Mouse (Mus musculus) midbrain, embryonic 13.5 days (tissue): ENCODE measurements around the gene Lrrc8a. TPM values are rescaled to one million over a fixed set of nuclear protein-coding genes. Genes with fewer than 3 reads are reported as not detected.

Experiments
- ATAC-seq: fragments of 200-750 bp; cut with Nextera tagmentation; 2 replicates; pipeline ENCODE4 v1.8.0; 2017; ENCODE audit warnings: mild to moderate bottlenecking, moderate TSS enrichment, moderate library complexity
- H3K27ac ChIP-seq: fragments of 300-500 bp; sonication (generic); 2 replicates; pipeline ENCODE4 v1.5.1; 2015; ENCODE audit warnings: inconsistent platforms, mild to moderate bottlenecking, moderate library complexity
- H3K27me3 ChIP-seq: fragments of 300-500 bp; sonication (generic); 2 replicates; pipeline ENCODE4 v1.6.1; 2015; ENCODE audit warnings: mild to moderate bottlenecking, inconsistent platforms
- H3K36me3 ChIP-seq: fragments of 300-500 bp; sonication (generic); 2 replicates; pipeline ENCODE4 v1.6.1; 2015; ENCODE audit warnings: mild to moderate bottlenecking, inconsistent platforms
- H3K4me1 ChIP-seq: fragments of 300-500 bp; sonication (generic); replicated peaks from 2 replicates; pipeline ENCODE4 v1.6.1; 2015; ENCODE audit warnings: inconsistent platforms
- H3K4me2 ChIP-seq: fragments of 300-500 bp; sonication (generic); replicated peaks from 2 replicates; pipeline ENCODE4 v1.6.1; 2015; ENCODE audit warnings: moderate library complexity, mild to moderate bottlenecking, inconsistent platforms
- H3K4me3 ChIP-seq: fragments of 300-500 bp; sonication (generic); replicated peaks from 2 replicates; pipeline ENCODE4 v1.5.1; 2015; ENCODE audit warnings: mild to moderate bottlenecking, inconsistent platforms
- H3K9ac ChIP-seq: fragments of 300-500 bp; sonication (generic); replicated peaks from 2 replicates; pipeline ENCODE4 v1.6.1; 2015; ENCODE audit warnings: mild to moderate bottlenecking, inconsistent platforms
- H3K9me3 ChIP-seq: fragments of 300-500 bp; sonication (generic); 2 replicates; pipeline ENCODE4 v1.6.1; 2016; ENCODE audit warnings: mild to moderate bottlenecking, inconsistent platforms
- WGBS: fragments of 180-500 bp; shearing (Covaris S2); methylation state at CpG from one replicate; pipeline ENCODE4 v1.1.7; 2015; 5-methylcytosine and 5-hydroxymethylcytosine counted together
- polyA plus RNA-seq: library from polyadenylated mRNA; unstranded; fragments of >200 nt; fragmentation: Nextera tagmentation; extraction: Ambion mirVana; gene quantifications from 2 replicates; pipeline ENCODE4 v1.2.1, GENCODE M21; 2015

The Lrrc8a gene
- polyA plus RNA-seq, 1 experiment from 2014 or later = 61.6 TPM

- Histone ChIP-seq H3K4me1 (peaks cover 26% of the 10 kb centered on the region), H3K9ac (peak overlapping the region; percentile 89), H3K27ac (peak overlapping the region; percentile 66; the same call in 1 of the 2 replicates), H3K4me3 (peak overlapping the region; percentile 91), H3K4me2 (peak overlapping the region; percentile 83), H3K9me3 (no peaks in the 10 kb centered on the region), H3K36me3 (peaks cover 27% of the 10 kb centered on the region), H3K27me3 (no peaks in the 10 kb centered on the region)
- no peak for ATAC-seq
- WGBS = 0% methylated on average over 10 of the region's 10 CpGs
Measured at GRCm38 (mm10) chr2:30287027-30287373, 49.5 kb downstream of the Lrrc8a start.

- Histone ChIP-seq H3K9me3 (no peaks in the 10 kb centered on the region), H3K4me2 (no peak overlapping the region), H3K4me1 (no peaks in the 10 kb centered on the region), H3K4me3 (no peak overlapping the region), H3K27me3 (no peaks in the 10 kb centered on the region), H3K27ac (no peak overlapping the region), H3K9ac (no peak overlapping the region), H3K36me3 (peaks cover 76% of the 10 kb centered on the region)
- no peak for ATAC-seq
- 82% methylated on average over 3 of the region's 3 CpGs for WGBS
Measured at GRCm38 (mm10) chr2:30299525-30299924, 62.0 kb downstream of the Lrrc8a start.

- Histone ChIP-seq H3K27ac (no peak overlapping the region), H3K4me3 (no peak overlapping the region), H3K27me3 (no peaks in the 10 kb centered on the region), H3K4me1 (no peaks in the 10 kb centered on the region), H3K9ac (no peak overlapping the region), H3K4me2 (no peak overlapping the region), H3K9me3 (no peaks in the 10 kb centered on the region), H3K36me3 (peaks cover 80% of the 10 kb centered on the region)
- no peak for ATAC-seq
- WGBS = 88% methylated on average over 5 of the region's 5 CpGs
Measured at GRCm38 (mm10) chr2:30299966-30300365, 62.5 kb downstream of the Lrrc8a start.

- Histone ChIP-seq H3K9ac (no peak overlapping the region), H3K36me3 (peaks cover 98% of the 10 kb centered on the region), H3K4me2 (no peak overlapping the region), H3K4me3 (no peak overlapping the region), H3K27me3 (no peaks in the 10 kb centered on the region), H3K4me1 (no peaks in the 10 kb centered on the region), H3K27ac (no peak overlapping the region), H3K9me3 (no peaks in the 10 kb centered on the region)
- WGBS = 95% methylated on average over 7 of the region's 7 CpGs
- no peak for ATAC-seq
Measured at GRCm38 (mm10) chr2:30306087-30306486, 68.6 kb downstream of the Lrrc8a start.

- H3K36me3 ChIP-seq = peaks cover 96% of the 10 kb centered on the region
- no peak overlapping the region for H3K9ac ChIP-seq
- H3K9me3 ChIP-seq = no peaks in the 10 kb centered on the region
- no peak overlapping the region for H3K4me3 ChIP-seq
- ATAC-seq = no peak
- no peaks in the 10 kb centered on the region for H3K27me3 ChIP-seq
- no peak overlapping the region for H3K27ac ChIP-seq
- H3K4me2 ChIP-seq = no peak overlapping the region
- WGBS = 92% methylated on average over 3 of the region's 3 CpGs
- H3K4me1 ChIP-seq = no peaks in the 10 kb centered on the region
Measured at GRCm38 (mm10) chr2:30309351-30309750, 71.8 kb downstream of the Lrrc8a start.

- Histone ChIP-seq H3K27me3 (no peaks in the 10 kb centered on the region), H3K9me3 (no peaks in the 10 kb centered on the region), H3K4me1 (no peaks in the 10 kb centered on the region), H3K27ac (no peak overlapping the region), H3K4me3 (no peak overlapping the region), H3K4me2 (no peak overlapping the region), H3K9ac (no peak overlapping the region), H3K36me3 (peaks cover 96% of the 10 kb centered on the region)
- no peak for ATAC-seq
- 92% methylated on average over 2 of the region's 2 CpGs for WGBS
Measured at GRCm38 (mm10) chr2:30311481-30311880, 74.0 kb downstream of the Lrrc8a start.

Other genes starting within 250 kb of the Lrrc8a start
- 59.6 and 62.3 TPM in 2 replicates for gene Wdr34, start 188.8 kb upstream of the Lrrc8a start, polyA plus RNA-seq
- gene Set, start 180.3 kb upstream of the Lrrc8a start, polyA plus RNA-seq = 448 and 482 TPM in 2 replicates
- gene Pkn3, start 160.0 kb upstream of the Lrrc8a start, polyA plus RNA-seq = 2.8 and 3.8 TPM in 2 replicates
- 18.9 and 19.0 TPM in 2 replicates for gene Zdhhc12, start 144.1 kb upstream of the Lrrc8a start, polyA plus RNA-seq
- gene Zer1, start 113.1 kb upstream of the Lrrc8a start, polyA plus RNA-seq = 14.4 and 15.1 TPM in 2 replicates
- gene Tbc1d13, start 104.0 kb upstream of the Lrrc8a start, polyA plus RNA-seq = 12.5 and 13.2 TPM in 2 replicates
- 12.1 and 13.8 TPM in 2 replicates for gene Endog, start 66.2 kb upstream of the Lrrc8a start, polyA plus RNA-seq
- gene Spout1, start 59.3 kb upstream of the Lrrc8a start, polyA plus RNA-seq = 59.9 and 60.0 TPM in 2 replicates
- gene Kyat1, start 31.9 kb upstream of the Lrrc8a start, polyA plus RNA-seq = 15.9 and 16.8 TPM in 2 replicates
- 0.39 and 0.40 TPM in 2 replicates for gene Gm28035, start 2.9 kb downstream of the Lrrc8a start, polyA plus RNA-seq
- gene Phyhd1, start 28.5 kb downstream of the Lrrc8a start, polyA plus RNA-seq = 5.7 and 7.7 TPM in 2 replicates
- gene Gm28038, start 43.3 kb downstream of the Lrrc8a start, polyA plus RNA-seq = not detected in 2 replicates
- 30.6 and 32.3 TPM in 2 replicates for gene Dolk, start 48.6 kb downstream of the Lrrc8a start, polyA plus RNA-seq
- 23.6 and 27.9 TPM in 2 replicates for gene Nup188, start 48.7 kb downstream of the Lrrc8a start, polyA plus RNA-seq
- gene Sh3glb2, start 121.6 kb downstream of the Lrrc8a start, polyA plus RNA-seq = 147 and 158 TPM in 2 replicates
- 29.4 and 30.2 TPM in 2 replicates for gene Miga2, start 126.5 kb downstream of the Lrrc8a start, polyA plus RNA-seq
- gene Dolpp1, start 154.5 kb downstream of the Lrrc8a start, polyA plus RNA-seq = 54.7 and 56.6 TPM in 2 replicates
- 18.5 and 21.9 TPM in 2 replicates for gene Crat, start 178.1 kb downstream of the Lrrc8a start, polyA plus RNA-seq
- 128 and 134 TPM in 2 replicates for gene Ptpa, start 178.3 kb downstream of the Lrrc8a start, polyA plus RNA-seq
- 1.8 and 2.0 TPM in 2 replicates for gene Ier5l, start 236.5 kb downstream of the Lrrc8a start, polyA plus RNA-seq